Mouse (Mus musculus): ENCODE measurements at regions not wholly inside any gene's neighbourhood (a gene's known extent, or its start where the extent isn't known, plus 50 kb on each side); places are given as distances from the start of the nearest gene placed in this dataset.

GRCm38 (mm10) chr15:96180977-96181376 is 106.3 kb upstream of the Arid2 start:
- no peak for DNase-seq (ENCODE audit: low spot score in 2 of 2)

GRCm38 (mm10) chr15:96182313-96182712 is 105.0 kb upstream of the Arid2 start:
- no peak for DNase-seq (ENCODE audit: low spot score in 2 of 2)

- no peak for DNase-seq (ENCODE audit: low spot score in 2 of 2)
These were observed 104.2 kb upstream of the Arid2 start for GRCm38 (mm10) chr15:96183069-96183468.

GRCm38 (mm10) chr15:96184666-96185065 is 102.7 kb upstream of the Arid2 start:
- no peak for DNase-seq (ENCODE audit: low spot score in 2 of 2)

GRCm38 (mm10) chr15:96185429-96185828 is 101.9 kb upstream of the Arid2 start:
- no peak for DNase-seq (ENCODE audit: low spot score in 2 of 2)

- DNase-seq (ENCODE audit: low spot score in 2 of 2): no peak
These were observed 101.4 kb upstream of the Arid2 start for GRCm38 (mm10) chr15:96185901-96186300.

GRCm38 (mm10) chr15:96189551-96189950 is 97.8 kb upstream of the Arid2 start:
- no peak for DNase-seq (ENCODE audit: low spot score in 2 of 2)

- no peak for DNase-seq (ENCODE audit: low spot score in 2 of 2)
These were observed 89.9 kb upstream of the Arid2 start for GRCm38 (mm10) chr15:96197413-96197812.

- no peak for DNase-seq (ENCODE audit: low spot score in 2 of 2)
These were observed 89.4 kb upstream of the Arid2 start for GRCm38 (mm10) chr15:96197932-96198331.

- no peak for DNase-seq (ENCODE audit: low spot score in 2 of 2)
These were observed 86.0 kb upstream of the Arid2 start for GRCm38 (mm10) chr15:96201273-96201672.

- DNase-seq (ENCODE audit: low spot score in 2 of 2): no peak
These were observed 85.4 kb upstream of the Arid2 start for GRCm38 (mm10) chr15:96201701-96202460.

- DNase-seq (ENCODE audit: low spot score in 2 of 2): no peak
These were observed 83.1 kb upstream of the Arid2 start for GRCm38 (mm10) chr15:96204187-96204586.

GRCm38 (mm10) chr15:96204623-96205022 is 82.7 kb upstream of the Arid2 start:
- DNase-seq (ENCODE audit: low spot score in 2 of 2): no peak

GRCm38 (mm10) chr15:96210721-96211400 is 76.5 kb upstream of the Arid2 start:
- no peak for DNase-seq (ENCODE audit: low spot score in 2 of 2)

GRCm38 (mm10) chr15:96213541-96214312 is 73.6 kb upstream of the Arid2 start:
- no peak for DNase-seq (ENCODE audit: low spot score in 2 of 2)

GRCm38 (mm10) chr15:96217896-96218295 is 69.4 kb upstream of the Arid2 start:
- DNase-seq (ENCODE audit: low spot score in 2 of 2): no peak

GRCm38 (mm10) chr15:96219746-96220145 is 67.6 kb upstream of the Arid2 start:
- DNase-seq (ENCODE audit: low spot score in 2 of 2): no peak

- DNase-seq (ENCODE audit: low spot score in 2 of 2): no peak
These were observed 55.3 kb upstream of the Arid2 start for GRCm38 (mm10) chr15:96231969-96232368.

- DNase-seq (ENCODE audit: low spot score in 2 of 2): no peak
These were observed 54.2 kb upstream of the Arid2 start for GRCm38 (mm10) chr15:96233113-96233512.

- DNase-seq (ENCODE audit: low spot score in 2 of 2): no peak
These were observed 52.5 kb upstream of the Arid2 start for GRCm38 (mm10) chr15:96234783-96235182.
